Mouse (Mus musculus): ENCODE data around the gene Gm10271. TPM values are rescaled to one million over a fixed set of nuclear protein-coding genes. Genes with fewer than 3 reads are reported as not detected.

Gene Gm10271
- polyA plus RNA-seq, 1 experiment, result not detected

DNA sequence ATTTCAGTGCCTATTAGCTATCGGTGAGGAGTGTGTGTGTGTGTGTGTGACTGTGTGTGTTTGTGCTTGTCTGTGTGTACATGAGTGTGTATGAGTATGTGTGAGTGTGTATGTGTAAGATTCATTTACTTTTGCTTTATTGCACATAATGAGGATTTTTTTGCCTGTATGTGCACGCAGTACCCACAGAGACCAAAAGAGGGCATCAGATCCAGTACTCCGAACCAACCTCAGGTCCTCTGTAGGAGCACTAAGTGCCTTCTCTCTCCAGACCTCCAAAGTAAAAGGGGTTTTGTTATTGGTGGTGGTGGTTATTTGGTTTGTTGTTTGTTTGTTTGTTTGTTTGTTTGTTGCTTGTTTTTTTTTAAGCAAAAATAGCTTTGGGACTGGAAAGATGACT lies 8.5 kb upstream of the Gm10271 start:
- TF ChIP-seq POLR2A (IDR thresholded peaks at IDR 0.05; ENCODE audit: low read depth, low read length) (no peak), CTCF (IDR thresholded peaks at IDR 0.05; ENCODE audit: borderline replicate concordance, insufficient read depth, low read length) (no peak)
- no peak overlapping the region for H3K4me3 ChIP-seq (ENCODE audit: insufficient read depth, low read length)
- no peak overlapping the region for H3K27ac ChIP-seq (ENCODE audit: insufficient read depth, low read length)
- H3K4me1 ChIP-seq (ENCODE audit: control insufficient read depth, insufficient read depth, low read length), result no peaks in the 10 kb centered on the region; the same call in 1 of the 2 replicates

- H3K4me1 ChIP-seq (ENCODE audit: control insufficient read depth, insufficient read depth, low read length), result no peaks in the 10 kb centered on the region; the same call in 1 of the 2 replicates
- no peak overlapping the region for H3K4me3 ChIP-seq (ENCODE audit: insufficient read depth, low read length)
- H3K27ac ChIP-seq (ENCODE audit: insufficient read depth, low read length), result no peak overlapping the region
- no peak for TF ChIP-seq CTCF (IDR thresholded peaks at IDR 0.05; ENCODE audit: borderline replicate concordance, insufficient read depth, low read length)
- no peak for TF ChIP-seq POLR2A (IDR thresholded peaks at IDR 0.05; ENCODE audit: low read depth, low read length)
These were observed 7.9 kb upstream of the Gm10271 start for GRCm38 (mm10) chr10:116980273-116980672.

- TF ChIP-seq CTCF (IDR thresholded peaks at IDR 0.05; ENCODE audit: borderline replicate concordance, insufficient read depth, low read length) (no peak), POLR2A (IDR thresholded peaks at IDR 0.05; ENCODE audit: low read depth, low read length) (no peak)
- Histone ChIP-seq H3K27ac (ENCODE audit: insufficient read depth, low read length) (no peak overlapping the region), H3K4me1 (ENCODE audit: control insufficient read depth, insufficient read depth, low read length) (no peaks in the 10 kb centered on the region; the same call in 1 of the 2 replicates), H3K4me3 (ENCODE audit: insufficient read depth, low read length) (no peak overlapping the region)
These were observed 6.4 kb upstream of the Gm10271 start for GRCm38 (mm10) chr10:116978841-116979240.

DNA sequence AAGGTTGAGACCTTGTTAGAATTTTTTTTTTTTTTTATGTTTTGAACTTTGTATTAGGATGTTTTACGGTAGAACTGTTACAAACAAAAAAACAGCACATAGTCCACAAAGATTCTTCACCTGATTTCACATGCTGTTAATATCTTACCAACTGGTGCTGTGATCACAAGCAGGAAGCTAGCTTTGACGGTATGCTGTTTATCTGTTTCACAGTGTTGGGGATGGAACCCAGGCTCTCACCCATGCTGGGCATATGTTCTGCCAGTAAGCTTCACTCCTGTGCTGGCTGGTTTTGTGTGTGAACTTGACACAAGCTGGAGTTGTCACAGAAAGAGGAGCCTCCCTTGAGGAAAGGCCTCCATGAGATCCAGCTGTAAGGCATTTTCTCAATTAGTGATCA lies 5.4 kb upstream of the Gm10271 start:
- H3K4me3 ChIP-seq (ENCODE audit: insufficient read depth, low read length), result no peak overlapping the region
- H3K4me1 ChIP-seq (ENCODE audit: control insufficient read depth, insufficient read depth, low read length), result no peaks in the 10 kb centered on the region; the same call in 1 of the 2 replicates
- TF ChIP-seq POLR2A (IDR thresholded peaks at IDR 0.05; ENCODE audit: low read depth, low read length) (no peak), CTCF (IDR thresholded peaks at IDR 0.05; ENCODE audit: borderline replicate concordance, insufficient read depth, low read length) (no peak)
- H3K27ac ChIP-seq (ENCODE audit: insufficient read depth, low read length), result no peak overlapping the region

DNA sequence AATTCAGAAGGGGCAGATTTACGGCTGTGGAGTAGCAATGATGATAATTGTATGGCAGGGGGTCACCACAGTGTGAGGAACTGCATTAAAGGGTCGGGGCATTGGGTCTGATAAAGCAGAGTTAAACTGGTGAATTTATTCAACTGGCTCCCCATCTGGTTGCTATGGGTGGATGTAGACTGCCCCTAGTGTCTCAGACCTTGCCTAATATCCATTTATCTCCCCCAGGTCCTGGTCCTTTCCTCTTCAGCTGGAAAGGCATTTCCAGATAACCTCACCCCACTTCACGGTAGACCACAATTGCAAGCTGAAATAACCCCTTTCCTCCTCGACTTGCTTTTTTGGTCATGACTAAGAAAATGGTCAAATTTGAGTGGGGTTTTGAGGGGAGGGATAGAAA lies 5.0 kb upstream of the Gm10271 start:
- Histone ChIP-seq H3K27ac (ENCODE audit: insufficient read depth, low read length) (no peak overlapping the region), H3K4me1 (ENCODE audit: control insufficient read depth, insufficient read depth, low read length) (no peaks in the 10 kb centered on the region; the same call in 1 of the 2 replicates), H3K4me3 (ENCODE audit: insufficient read depth, low read length) (no peak overlapping the region)
- TF ChIP-seq CTCF (IDR thresholded peaks at IDR 0.05; ENCODE audit: borderline replicate concordance, insufficient read depth, low read length), result no peak

DNA sequence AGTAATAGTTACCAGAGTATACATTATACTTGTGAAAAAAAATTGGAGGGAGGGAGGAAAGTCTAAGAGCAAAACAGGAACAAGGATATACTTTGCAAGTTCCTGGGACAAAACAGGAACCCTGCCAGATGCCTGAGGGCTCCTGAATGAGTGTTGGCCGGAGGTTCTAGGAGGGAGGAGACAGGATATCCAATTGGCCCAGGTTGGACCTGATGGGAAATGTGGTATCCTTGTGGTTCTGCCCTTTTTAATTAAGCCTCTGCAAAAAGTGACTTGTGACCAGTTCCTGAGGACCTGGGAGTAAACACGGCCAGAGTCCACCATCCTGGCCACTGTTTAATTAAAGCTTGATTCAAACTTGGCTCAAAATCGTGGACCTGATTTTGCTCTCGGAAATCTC lies 3.7 kb downstream of the Gm10271 start:
- TF ChIP-seq POLR2A (IDR thresholded peaks at IDR 0.05; ENCODE audit: low read depth, low read length), result no peak
- no peak for TF ChIP-seq CTCF (IDR thresholded peaks at IDR 0.05; ENCODE audit: borderline replicate concordance, insufficient read depth, low read length)
- H3K4me1 ChIP-seq (ENCODE audit: control insufficient read depth, insufficient read depth, low read length), result peaks cover 3% of the 10 kb centered on the region
- no peak overlapping the region for H3K27ac ChIP-seq (ENCODE audit: insufficient read depth, low read length)
- H3K4me3 ChIP-seq (ENCODE audit: insufficient read depth, low read length), result no peak overlapping the region

DNA sequence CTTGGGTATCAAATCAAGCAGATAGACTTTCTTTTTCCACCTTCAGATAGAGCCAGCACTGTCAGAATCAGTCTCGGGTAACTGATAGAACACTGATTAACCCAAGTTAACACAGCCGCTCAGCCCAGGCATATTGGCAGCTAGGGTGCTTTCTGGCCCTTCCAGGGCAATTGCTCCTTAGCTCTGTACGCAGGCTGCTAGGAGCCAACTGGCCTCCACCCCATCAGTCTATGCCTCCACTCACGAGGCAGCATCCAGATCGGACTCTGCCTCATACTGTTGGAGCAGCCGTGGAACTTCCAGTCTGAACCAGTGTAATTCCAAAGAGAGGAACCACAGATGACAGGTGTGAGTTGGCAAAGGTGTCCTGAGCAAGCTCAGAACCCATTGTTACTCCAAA lies 6.3 kb downstream of the Gm10271 start:
- TF ChIP-seq POLR2A (IDR thresholded peaks at IDR 0.05; ENCODE audit: low read depth, low read length) (no peak), CTCF (IDR thresholded peaks at IDR 0.05; ENCODE audit: borderline replicate concordance, insufficient read depth, low read length) (no peak)
- H3K27ac ChIP-seq (ENCODE audit: insufficient read depth, low read length), result no peak overlapping the region
- peaks cover 3% of the 10 kb centered on the region for H3K4me1 ChIP-seq (ENCODE audit: control insufficient read depth, insufficient read depth, low read length)
- H3K4me3 ChIP-seq (ENCODE audit: insufficient read depth, low read length), result no peak overlapping the region

- no peak overlapping the region for H3K27ac ChIP-seq (ENCODE audit: insufficient read depth, low read length)
- no peak overlapping the region for H3K4me3 ChIP-seq (ENCODE audit: insufficient read depth, low read length)
These were observed 7.1 kb downstream of the Gm10271 start for GRCm38 (mm10) chr10:116965297-116965696.

DNA sequence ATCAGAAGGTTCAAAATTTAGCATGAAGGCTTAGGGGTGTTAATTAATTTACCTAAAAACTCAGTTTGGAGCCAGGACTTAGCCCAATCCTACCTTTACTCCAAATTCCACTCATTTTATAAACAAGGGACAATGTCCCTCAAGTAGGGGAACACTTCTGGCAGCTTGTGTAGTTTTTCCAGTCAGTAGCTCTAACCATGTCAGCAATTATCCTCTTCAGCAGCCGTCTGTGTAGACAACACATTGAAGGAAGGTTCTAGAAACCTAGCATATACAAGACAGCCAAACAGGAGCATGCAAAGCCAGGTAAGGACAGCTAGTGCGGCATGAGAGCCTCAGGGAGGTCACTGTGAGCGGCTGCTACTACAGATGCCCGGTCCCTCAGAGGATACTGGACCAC lies 7.8 kb downstream of the Gm10271 start:
- Histone ChIP-seq H3K4me1 (ENCODE audit: control insufficient read depth, insufficient read depth, low read length) (peaks cover 3% of the 10 kb centered on the region), H3K4me3 (ENCODE audit: insufficient read depth, low read length) (no peak overlapping the region), H3K27ac (ENCODE audit: insufficient read depth, low read length) (no peak overlapping the region)
- TF ChIP-seq CTCF (IDR thresholded peaks at IDR 0.05; ENCODE audit: borderline replicate concordance, insufficient read depth, low read length) (no peak), POLR2A (IDR thresholded peaks at IDR 0.05; ENCODE audit: low read depth, low read length) (no peak)

More at GRCm38 (mm10) chr10:116965297-116965696, 7.1 kb downstream of the Gm10271 start:
- no peak for TF ChIP-seq POLR2A (IDR thresholded peaks at IDR 0.05; ENCODE audit: low read depth, low read length)
- no peak for TF ChIP-seq CTCF (IDR thresholded peaks at IDR 0.05; ENCODE audit: borderline replicate concordance, insufficient read depth, low read length)
- peaks cover 3% of the 10 kb centered on the region for H3K4me1 ChIP-seq (ENCODE audit: control insufficient read depth, insufficient read depth, low read length)

DNA sequence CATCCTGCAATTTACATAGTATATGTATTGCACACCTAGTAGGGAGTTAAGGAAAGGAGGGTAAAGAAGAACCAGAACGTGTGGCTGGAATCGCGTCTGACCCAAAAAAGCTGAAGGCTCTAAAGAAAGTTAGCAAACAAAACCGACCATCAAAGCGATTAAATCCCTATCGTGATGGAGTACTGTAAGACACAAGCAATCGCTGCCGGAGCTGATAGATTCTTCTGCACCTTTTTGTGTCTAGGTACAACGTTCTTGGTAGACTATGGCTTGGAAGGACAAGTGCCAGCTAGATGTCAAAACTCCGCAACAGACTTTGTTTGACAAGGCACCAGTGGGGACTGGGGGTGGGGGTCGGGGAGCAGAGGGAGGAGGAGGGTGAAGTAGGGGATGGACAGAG lies 8.3 kb downstream of the Gm10271 start:
- Histone ChIP-seq H3K27ac (ENCODE audit: insufficient read depth, low read length) (no peak overlapping the region), H3K4me3 (ENCODE audit: insufficient read depth, low read length) (no peak overlapping the region), H3K4me1 (ENCODE audit: control insufficient read depth, insufficient read depth, low read length) (peaks cover 3% of the 10 kb centered on the region)
- TF ChIP-seq CTCF (IDR thresholded peaks at IDR 0.05; ENCODE audit: borderline replicate concordance, insufficient read depth, low read length), result no peak
- TF ChIP-seq POLR2A (IDR thresholded peaks at IDR 0.05; ENCODE audit: low read depth, low read length), result no peak

DNA sequence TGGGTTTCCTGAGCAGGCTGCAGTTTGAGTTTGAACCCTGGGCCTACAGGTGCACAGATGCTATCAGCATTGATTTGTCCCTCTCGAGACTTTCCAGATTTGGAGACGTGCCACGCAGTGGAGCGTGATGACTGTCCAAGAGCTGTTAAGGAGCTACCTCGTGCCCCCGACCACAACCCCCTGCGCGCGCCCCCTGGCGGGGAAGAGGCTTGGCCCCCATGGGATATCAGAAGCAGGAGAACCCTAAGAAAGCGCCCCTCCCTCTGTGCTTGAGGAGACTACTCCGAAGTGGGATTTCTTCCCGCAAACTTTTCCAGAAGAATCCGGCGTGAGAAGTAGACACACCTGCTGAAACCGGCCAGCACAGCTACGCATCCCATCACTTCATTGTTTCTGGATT lies 9.6 kb downstream of the Gm10271 start:
- H3K27ac ChIP-seq (ENCODE audit: insufficient read depth, low read length), result no peak overlapping the region
- no peak overlapping the region for H3K4me3 ChIP-seq (ENCODE audit: insufficient read depth, low read length)
- peaks cover 3% of the 10 kb centered on the region for H3K4me1 ChIP-seq (ENCODE audit: control insufficient read depth, insufficient read depth, low read length)
- TF ChIP-seq POLR2A (IDR thresholded peaks at IDR 0.05; ENCODE audit: low read depth, low read length) (no peak), CTCF (IDR thresholded peaks at IDR 0.05; ENCODE audit: borderline replicate concordance, insufficient read depth, low read length) (no peak)

All from embryonic fibroblast, embryonic 13.5 days (primary cell).